Mouse (Mus musculus) embryo, embryonic 10 days (tissue): ENCODE results near the gene Galk2.

Experiments
- DNase-seq: peaks from one replicate; pipeline ENCODE4 v3.0.0-alpha.2; 2015; ENCODE audit warnings: low spot score

The Galk2 gene

DNA sequence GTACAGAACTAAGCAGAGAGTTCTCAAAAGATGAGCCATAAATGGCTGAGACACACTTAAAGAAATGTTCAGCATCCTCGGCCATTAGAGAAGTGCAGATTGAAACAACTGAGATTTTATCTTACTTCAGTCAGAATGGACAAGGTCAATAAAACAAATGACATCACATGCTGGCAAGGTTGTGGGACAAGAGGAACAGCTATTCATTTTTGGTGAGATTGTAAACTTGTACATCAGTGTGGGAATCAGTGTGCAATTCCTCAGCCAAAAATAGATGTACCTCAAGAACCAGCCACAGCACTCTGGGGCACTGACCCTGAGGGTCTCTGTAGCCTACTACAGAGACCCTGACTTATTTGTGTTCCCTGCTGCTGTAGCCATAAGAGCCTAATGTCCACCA is 84.4 kb downstream of the Galk2 start:
- DNase-seq = no peak

DNA sequence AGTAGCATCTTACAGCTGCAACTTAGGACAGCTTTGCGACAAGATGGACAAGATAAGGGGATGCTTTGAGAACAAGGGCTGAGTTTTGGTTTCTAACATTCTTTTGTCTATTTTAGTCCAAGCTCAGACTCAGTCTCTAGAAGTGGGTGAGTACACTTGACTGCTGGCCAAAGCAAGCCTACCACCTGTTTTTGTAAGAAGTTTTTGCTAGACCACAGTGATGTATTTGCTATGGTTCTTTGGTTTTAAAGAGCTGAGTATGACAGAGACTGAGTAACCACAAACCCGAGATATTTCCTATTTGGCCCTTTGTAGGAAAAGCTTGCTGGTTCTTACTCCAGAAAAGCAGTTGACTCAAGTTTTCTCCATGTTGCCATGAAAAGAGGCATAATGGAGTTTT is 89.3 kb downstream of the Galk2 start:
- no peak for DNase-seq

DNA sequence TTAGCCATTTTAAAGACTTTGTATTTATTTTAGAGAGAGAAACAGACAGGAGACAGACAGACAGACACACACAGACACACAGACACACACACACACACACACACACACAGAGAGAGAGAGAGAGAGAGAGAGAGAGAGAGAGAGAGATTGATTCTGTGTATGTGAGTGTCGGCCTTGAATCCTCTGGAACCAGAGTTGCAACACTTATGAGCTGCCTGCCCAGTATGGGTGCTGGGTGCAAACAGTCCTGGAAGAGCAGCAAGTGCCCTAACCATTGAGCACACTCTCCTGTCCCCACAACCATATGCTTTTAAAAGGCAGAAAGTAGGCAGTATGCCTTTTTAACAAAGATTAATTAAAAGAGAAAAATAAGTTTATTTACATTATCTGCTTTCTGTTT is 109.9 kb downstream of the Galk2 start:
- no peak for DNase-seq

DNA sequence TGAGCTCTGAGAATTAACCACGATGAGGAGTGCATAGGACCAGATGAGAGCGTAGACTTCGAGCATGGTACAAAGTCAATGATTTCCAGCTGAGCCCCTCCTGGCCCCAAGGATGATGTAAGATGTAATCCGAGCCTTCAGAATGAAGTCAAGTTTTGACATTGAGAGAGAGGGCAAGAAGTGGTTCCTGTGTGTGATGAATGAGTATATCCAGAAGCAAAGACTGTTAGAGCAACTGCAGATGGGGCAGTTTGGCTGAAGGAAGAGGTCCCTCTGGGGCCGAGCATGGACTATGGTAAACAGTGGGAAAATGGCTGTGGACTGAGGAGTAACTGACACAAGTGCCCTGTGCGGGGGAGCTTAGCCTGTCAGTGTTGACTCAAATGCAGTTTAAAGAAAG is 114.3 kb downstream of the Galk2 start:
- DNase-seq = peak; percentile 65

DNA sequence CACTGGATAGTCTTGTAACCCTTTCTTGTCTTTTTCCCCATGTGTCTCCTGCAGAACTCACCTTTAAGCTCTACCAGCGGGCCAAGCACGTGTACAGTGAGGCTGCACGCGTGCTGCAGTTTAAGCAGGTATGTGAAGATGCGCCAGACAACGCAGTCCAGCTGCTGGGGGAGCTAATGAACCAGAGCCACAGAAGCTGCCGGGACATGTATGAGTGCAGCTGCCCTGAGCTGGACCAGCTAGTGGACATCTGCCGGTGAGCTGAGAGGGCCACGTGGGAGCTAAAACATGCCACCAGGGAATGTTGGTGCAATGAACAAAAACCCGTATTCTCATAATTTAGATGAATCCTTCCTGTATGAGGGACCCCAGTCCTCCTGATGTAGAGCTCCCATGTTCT is 116.3 kb downstream of the Galk2 start:
- DNase-seq = no peak

DNA sequence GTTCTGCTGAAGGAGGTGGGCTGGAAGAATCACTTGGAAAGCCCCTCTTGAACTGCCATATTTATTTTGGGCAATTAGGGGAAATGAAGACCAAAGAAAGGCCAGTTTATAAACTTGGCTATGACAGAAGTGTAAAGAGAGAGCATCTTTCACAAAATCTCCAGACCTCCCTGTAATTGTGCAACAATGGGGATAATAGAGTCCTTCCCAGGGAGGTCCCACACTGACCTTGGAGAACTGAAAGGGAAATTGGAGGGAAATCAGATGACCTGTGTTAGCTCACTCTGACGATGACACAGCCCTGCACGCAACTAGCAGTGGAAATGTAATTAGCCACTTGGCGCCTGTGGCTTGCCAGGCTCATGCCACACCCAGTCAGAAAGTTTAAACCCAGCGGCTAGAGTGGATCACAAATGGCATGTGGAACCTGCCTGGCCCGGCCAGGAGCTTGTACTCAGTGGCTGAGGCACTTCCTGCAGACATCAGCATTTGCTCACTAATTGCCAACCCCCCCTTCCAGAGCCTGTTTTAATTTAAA is 117.0 kb downstream of the Galk2 start:
- no peak for DNase-seq

DNA sequence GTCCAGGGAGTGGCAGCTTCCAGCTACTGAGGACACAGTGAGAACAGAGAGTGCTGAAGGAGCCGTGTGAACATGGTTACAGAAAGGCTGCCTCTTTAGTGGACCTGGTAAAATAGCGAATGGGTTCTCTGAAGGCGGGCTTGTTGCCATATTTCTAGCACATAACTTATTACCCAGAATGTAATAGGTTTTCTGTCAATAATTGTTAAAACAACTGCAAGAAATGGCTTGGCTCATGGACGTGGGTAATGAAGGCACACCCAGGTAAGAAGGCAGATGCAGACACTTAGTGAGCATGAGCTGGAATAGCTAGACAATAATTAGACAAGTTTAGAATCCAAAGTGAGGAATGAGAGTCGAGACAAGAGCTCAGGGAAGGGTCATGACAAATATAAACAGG is 143.4 kb downstream of the Galk2 start:
- no peak for DNase-seq

DNA sequence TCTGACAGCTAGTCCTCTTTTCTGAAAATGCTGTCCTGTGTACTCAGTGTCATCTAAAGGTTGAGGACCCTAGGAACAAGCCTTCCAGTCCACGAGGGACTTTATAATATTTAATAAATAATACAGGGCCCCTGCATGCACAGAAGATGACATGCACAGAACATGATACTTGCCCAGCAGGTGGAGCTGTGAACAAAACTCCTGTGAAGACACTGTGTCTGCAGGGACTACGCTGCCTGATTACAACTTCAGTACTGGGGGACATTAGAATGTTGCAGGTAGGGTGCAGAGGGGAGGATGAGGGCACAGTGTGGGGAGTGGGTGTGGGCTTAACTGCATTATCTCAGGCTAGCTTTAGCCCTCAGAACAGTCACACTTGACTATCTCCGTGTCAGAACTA is 147.2 kb downstream of the Galk2 start:
- DNase-seq = peak; percentile 77

DNA sequence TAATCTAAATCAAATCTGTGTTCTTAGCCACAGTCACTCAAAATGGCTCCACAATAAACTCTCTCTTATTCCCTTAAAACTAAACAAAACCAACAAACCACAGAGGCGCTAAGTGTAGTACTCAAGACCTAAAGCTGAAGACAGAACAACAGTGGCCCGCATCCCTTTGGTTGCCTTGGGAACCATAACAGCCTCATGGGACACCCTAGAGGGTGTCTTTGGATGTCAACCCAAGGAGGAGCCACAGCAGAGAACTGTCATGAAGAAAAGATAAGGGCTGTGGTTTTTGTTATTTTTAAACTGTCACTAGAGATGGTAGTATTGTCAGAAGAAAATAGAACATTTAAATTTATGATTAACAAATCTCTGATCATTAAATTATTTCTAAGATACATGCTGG is 147.8 kb downstream of the Galk2 start:
- DNase-seq = no peak

DNA sequence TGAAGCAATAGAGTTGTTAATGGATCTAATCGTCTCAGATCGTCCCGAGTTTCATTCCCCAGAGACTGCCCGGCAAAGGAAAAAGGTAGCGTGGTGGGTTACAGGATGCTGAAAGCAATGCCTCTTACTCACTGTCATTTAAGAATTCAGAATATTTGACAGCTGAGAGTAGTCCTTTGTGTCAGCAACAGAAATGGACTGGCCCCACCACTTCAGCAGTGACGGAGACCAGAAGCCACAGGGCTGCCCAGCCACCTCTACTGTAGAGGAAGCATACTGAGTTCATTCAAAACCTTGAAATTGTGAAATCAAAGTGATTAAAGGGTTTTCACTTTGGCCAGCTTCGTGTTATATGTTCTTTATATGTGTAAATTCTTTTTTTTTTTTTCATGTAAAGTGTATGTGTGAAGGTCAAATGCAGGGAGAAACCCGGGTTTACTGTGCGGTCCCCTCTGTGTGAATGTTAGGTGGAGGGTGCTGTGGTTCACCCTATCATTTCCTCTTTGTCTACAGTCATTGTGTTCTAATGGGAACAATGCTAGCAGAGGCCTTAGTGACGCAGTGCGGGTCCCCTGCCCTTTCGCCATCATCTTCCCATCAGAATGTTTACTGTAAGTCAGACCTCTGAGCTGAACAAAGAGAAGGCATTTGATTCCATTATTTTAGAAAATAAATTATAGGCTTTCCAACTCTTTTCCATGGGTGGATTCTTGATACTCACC is 156.2 kb downstream of the Galk2 start:
- peak; percentile 15 for DNase-seq

DNA sequence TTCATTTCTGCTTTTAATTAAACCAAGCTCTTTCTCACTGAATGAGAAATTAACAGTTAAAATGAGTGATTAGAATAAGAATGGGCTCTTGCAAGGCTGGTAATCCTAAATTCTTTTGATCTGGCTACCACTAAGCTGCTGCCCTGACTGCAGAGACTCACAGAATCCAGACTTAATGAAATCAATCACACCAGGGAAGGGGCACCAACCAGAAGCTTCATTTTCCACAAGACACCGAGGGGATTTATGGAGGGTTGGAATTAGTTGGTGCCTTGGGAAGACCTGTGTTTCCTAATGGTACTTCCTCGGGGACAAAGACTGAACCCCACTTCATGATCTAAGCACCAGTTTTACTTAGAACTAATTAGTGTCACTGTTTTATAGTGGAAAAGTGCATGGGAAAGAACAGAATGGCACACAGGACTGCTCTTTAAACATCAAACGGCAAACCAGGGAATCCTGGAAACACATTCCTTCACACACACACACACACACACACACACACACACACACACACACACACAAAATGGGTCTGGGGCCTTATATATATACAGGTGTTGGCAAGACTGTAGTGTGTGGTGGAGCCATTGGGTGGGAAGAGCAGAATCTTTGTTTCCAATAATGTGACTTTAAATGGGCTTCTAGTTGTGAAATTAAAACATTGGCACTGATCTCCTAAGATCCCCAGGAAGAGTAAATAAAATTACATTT is 157.0 kb downstream of the Galk2 start:
- DNase-seq = no peak

DNA sequence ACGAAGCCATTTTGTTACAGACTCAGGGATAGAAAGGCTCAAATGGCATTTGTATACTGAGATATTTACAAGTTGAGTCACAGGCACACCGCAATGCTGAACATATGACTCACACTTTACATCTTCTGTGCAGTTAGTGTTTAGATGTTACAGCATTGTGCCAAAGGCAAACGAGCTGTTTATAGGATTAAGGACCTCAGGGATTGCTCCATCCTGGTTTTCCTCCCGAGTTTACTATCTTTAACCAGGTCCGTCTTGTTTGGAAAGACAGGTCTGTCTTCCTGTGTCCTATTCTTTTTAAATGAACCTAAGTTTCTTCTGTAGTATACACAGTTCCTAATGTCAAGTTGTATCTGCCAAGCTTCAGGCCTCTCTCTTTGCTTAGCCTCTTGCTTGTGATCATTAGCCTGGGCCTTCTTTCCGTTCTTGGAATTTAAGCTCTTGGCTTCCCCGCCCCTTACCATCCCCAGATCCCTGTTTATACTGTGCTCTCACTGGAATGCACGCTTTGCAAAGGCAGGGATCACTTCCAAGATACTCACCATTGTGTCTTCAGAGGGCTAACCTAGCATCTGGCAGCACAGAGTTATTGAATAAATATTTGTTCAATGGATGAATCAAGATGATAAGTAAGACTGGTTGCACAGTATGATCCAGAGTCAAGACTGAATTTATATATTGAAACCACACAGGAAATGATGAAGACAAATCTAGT is 172.4 kb downstream of the Galk2 start:
- DNase-seq = no peak

DNA sequence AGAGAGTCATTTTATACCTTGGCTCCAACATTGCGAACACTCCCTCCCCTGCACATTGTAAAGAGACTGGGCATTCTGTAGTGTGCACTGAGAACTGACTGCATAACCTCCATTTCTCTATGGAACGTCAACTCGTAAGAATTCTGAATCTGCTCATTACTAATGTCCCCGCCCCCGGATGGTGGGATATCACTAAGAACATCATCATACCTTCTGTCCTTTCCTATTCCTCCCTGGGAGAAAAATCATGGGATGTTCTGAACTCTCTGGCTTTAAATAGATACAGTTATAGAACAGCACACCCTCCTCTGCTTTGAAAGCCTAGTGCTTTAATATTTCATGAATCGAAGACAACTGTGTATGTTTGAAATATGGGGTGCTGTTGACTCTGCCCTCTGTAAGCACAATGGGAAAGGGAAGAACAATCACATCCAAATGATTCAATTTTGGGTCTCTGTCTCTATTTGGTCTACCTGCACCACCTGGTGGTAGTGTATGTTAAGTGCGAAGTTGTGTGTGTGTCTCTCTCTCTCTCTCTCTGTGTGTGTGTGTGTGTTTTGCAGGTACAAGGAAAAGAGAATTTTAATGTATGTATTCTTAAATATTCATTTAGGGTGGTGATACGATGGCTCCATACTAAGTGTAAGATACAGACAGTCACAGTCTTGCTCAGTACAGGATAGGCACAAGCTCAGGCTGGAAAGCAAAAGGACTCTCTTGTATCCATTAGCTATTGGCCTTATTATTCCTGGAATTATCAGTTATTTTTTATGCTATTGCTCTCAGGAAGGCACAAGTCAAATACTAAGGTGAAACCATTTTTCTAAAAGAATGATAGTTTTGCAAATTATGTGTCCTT is 174.4 kb downstream of the Galk2 start:
- DNase-seq = peak; percentile 54
